Mouse (Mus musculus): ENCODE results near the gene Smarca2.
A peak's percentile ranks its signal among the peaks of the same experiment; 100 is the strongest.
"Not testable (repeated sequence)": the region's sequence is repeated elsewhere in the genome, so short reads cannot be mapped to it uniquely, and the experiment has no call there.

Gene Smarca2

GRCm38 (mm10) chr19:26617287-26617686 is 12.4 kb downstream of the Smarca2 start:
- DNase-seq, result no peak

DNA sequence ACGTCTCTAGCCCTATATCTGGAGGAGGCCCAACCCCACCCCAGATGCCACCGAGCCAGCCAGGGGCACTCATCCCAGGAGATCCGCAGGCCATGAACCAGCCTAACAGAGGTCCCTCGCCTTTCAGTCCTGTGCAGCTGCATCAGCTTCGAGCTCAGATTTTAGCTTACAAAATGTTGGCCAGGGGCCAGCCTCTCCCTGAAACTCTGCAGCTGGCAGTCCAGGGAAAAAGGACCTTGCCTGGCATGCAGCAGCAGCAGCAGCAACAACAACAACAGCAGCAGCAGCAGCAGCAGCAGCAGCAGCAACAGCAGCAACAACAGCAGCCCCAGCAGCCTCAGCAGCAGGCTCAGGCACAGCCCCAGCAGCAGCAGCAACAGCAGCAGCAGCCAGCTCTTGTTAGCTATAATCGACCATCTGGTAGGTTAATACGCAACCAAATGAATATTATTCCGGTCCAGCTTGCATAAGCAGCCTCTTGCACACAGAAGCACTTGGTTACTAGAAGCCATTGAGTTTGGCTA is 25.9 kb downstream of the Smarca2 start:
- peak; percentile 68 to 74 for DNase-seq

- no peak for DNase-seq
Observed at GRCm38 (mm10) chr19:26632228-26632627, 27.4 kb downstream of the Smarca2 start.

DNA sequence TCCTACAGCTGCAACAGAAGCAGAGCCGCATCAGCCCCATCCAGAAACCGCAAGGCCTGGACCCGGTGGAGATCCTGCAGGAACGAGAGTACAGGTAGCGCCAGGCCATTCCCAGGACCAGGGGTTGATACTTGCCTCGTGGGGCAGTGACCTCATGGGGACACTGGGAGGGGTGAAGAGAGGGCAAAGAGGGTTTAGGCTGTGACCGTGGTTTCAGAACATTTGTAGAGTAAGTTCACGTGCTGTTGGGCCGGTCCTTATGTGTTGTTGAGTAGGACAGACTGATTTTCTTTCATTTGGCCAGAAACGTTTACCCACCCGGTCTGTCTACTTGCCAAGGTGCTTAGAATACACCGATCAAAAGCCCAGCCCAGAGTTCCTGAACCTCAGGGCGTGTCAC is 35.7 kb downstream of the Smarca2 start:
- no peak for DNase-seq

DNA sequence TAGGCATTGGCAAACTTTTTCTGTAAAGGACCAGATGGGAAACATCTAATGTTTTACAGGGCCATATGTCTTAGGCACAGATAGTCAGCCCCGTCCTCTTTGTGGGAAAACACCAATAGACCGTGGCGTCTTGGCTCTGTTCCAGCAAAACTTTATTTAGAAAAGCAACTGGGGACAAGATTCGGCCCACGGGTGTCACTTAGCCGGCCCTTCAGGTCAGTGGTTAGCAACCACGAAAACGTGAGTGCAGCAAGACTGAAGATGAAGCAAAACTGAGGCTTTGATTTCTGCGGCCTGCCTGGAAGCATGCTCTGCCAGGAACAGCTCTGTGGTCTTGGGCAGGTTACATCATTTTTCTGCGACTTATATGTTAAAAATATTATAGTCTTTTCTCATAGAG is 36.4 kb downstream of the Smarca2 start:
- DNase-seq, result no peak

DNA sequence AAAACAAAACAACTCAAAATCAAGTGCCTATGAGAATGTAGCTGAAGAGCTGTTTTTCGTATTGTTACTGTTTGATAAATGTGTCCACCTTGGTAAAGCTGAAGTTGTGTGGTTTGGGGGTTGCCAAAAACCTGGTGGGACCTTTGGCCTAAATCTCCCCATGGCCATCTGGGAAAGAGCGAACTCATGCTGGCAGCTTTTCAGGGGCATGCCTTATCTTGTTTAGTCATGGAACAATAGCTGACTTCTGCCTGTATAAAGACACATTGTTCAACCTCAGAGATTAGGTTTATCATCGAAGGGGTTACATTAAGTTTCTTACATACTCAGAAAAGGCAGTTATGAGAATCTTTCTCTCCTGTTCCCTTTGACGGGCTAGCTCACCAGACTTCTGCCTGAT is 38.2 kb downstream of the Smarca2 start:
- DNase-seq, result no peak

GRCm38 (mm10) chr19:26643936-26644335 is 39.1 kb downstream of the Smarca2 start:
- DNase-seq, result no peak

GRCm38 (mm10) chr19:26645016-26645415 is 40.2 kb downstream of the Smarca2 start:
- no peak for DNase-seq

DNA sequence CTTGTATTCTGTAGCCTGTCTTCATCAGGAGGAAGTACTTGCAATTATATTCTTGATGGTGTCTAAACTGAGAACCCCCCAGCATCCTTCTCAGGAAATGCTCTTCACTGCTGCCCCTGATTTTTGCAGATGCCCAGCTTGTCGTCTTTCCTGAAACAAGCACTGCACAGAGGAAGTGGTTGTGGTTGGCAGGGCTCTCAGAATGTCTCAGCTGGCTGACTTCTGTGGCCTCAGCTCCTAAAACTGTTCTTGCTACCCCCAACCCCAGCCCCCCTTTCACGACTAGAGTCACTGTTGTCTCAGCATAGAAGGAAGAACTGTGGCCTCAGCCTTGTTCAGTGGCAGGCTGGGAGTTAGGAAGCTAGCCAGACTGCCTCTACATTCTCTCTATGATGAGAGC is 41.3 kb downstream of the Smarca2 start:
- DNase-seq, result peak in 1 of 2 experiments; percentile 10

DNA sequence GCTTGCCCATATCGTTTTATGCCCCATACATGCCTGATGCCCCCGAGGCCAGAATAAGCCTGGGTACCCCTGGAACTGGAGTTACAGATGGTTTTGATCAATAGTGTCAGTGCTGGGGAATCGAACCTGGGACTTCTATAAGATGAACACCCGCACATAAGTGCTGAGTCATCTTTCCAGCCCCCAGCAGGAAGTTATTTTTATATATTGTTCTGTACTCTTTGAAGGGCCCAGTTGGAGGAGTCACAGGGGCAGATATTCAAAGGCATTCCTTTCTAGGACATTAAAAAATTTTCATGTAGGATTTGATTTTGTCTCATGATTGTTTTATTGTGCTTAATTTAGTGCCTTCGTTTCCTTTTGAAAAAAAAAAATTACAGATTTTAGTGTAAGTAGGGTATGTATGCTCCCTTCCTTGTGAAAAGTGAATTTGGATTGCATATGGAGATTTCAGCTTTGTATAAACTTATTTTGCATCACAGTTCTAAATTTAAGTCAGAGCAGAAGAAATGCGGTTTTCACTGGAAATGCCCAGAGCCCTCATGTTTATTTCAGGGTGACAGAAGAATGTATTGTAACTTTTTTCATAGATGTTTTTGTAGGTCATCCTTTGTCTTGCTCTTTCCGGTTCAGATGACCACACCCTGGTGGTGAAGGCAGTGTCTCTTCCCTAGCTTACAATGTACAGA is 45.9 kb downstream of the Smarca2 start:
- DNase-seq, result no peak

GRCm38 (mm10) chr19:26658324-26658723 is 53.5 kb downstream of the Smarca2 start:
- DNase-seq, result no peak

GRCm38 (mm10) chr19:26659976-26660375 is 55.1 kb downstream of the Smarca2 start:
- DNase-seq, result no peak

GRCm38 (mm10) chr19:26661198-26661597 is 56.3 kb downstream of the Smarca2 start:
- DNase-seq, result no peak

- no peak for DNase-seq
Observed at GRCm38 (mm10) chr19:26666303-26666702, 61.5 kb downstream of the Smarca2 start.

GRCm38 (mm10) chr19:26670089-26670488 is 65.2 kb downstream of the Smarca2 start:
- DNase-seq, result no peak

DNA sequence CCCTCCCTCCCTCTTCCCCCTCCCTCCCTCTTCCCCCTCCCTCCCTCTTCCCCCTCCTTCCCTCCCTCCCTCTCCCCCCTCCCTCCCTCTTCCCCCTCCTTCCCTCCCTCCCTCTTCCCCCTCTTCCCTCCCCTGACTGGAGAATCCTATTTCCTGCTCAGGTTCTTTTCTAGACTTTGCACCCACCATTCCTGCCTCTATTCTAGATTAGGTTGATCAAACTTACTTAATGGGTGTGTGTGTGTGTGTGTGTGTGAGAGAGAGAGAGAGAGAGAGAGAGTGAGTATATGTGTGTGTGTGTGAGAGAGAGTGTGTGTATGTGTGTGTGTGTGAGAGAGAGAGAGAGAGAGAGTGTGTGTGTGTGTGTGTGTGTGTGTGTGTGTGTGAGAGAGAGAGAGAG is 66.6 kb downstream of the Smarca2 start:
- DNase-seq, result not testable (repeated sequence)

DNA sequence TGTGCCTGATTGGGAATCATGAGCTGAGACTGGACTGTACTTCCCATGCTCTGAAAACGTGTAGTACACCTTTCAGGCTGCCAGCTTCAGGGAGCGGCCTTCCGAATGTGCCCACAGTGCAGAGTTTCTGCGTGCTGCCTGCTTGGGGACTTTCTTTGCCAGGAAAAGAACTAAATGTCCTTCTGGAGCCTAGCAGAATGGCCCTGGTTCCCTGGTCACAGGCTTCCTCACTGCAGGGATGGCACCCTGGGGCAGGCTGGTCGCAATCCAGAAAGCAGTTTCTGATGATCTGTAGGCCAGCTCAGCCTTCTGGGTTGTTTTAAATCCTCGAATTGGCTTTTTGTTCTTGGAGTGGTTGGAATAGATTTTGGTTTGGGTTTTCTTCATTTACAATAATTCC is 71.1 kb downstream of the Smarca2 start:
- DNase-seq, result no peak

DNA sequence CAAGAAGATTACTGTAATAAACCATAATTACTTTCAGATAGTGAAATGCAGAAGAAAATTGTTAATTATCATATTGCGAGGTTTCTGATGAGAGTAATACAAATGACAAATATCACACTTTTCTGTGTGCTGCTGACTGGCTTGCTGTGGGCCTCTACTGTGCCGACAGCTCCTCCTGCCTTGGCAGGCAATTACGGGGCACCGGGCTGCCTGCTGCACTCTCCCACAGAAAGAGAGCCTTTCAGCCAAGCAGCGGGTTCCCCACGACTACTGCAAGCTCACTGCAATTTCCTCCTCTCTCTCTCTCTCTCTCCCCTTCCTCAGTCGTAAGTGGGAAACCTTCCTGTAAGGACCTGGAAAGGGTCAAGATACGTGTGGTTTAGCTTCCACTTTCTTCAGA is 73.7 kb downstream of the Smarca2 start:
- no peak for DNase-seq

DNA sequence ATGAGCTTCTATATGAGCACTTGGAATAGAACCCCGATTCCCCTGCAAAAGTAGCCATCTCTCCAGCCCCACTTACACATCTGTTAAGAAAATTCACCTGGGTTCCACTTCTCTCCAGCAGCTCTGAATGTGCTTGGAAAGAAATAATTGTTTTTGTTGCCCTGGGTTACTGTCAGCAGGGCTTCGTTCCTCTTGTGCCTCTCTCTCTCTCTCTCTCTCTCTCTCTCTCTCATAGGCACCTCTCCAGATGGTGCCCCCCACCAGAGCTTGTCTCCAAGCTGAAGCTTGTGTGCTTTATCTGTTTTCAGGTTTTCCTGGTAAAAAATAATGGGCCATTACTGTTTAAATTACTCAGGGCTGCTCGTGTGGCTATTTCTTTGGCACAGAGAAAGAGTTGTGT is 74.8 kb downstream of the Smarca2 start:
- DNase-seq, result no peak

DNA sequence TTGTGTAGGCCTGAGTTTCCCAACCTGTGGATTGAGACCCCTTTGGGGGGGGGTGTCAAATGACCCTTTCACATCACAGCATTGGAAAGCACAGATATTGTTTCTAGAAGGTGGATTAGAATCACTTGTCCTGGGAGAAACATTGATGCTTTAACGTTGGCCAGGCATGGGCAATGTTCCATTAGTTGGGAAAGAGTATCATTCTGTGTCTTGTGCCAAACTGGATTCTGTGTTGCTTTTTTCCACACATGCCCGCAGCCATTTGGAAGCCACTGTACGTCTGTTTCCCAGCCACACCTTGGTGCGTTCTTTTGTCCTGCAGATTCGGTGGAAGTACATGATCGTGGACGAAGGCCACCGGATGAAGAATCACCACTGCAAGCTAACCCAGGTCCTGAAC is 76.7 kb downstream of the Smarca2 start:
- DNase-seq, result no peak

DNA sequence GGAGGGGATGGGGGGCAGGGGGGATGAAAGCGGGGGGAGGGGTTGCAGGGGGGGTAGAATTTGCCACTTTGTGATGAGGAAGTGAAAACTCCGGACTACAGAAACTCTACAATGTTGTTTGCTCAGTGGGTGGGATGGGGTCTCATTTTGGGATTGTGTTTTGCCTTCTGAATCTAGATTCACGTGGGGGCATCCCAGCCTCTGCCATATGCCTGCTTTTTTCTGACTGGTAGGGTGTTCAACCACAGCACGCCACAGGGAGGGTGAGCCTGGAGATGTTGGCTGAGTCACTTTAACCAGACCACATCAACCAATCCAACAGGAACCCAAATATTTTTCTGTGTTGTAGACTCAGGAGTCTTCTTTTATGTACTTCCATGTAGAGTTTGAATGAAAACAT is 77.3 kb downstream of the Smarca2 start:
- no peak for DNase-seq

GRCm38 (mm10) chr19:26682731-26683130 is 77.9 kb downstream of the Smarca2 start:
- DNase-seq, result no peak

DNA sequence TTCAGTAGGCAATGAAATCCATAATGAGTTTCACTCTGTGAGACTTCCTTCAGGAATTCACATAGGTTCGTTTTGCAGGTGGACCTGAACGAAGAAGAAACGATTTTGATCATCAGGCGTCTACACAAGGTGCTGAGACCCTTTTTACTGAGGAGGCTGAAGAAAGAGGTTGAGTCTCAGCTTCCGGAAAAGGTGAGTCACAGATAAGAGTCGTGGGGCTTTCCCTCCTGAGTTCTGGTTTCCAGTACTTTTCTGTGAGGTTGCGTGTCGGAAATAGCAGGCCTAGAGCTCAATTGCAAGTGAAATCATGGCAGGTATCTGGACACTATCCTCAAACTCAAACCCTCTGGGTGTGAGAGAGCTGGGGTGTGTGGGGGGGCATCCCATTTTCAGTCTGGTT is 78.9 kb downstream of the Smarca2 start:
- no peak for DNase-seq

GRCm38 (mm10) chr19:26690516-26690915 is 85.7 kb downstream of the Smarca2 start:
- no peak for DNase-seq

DNA sequence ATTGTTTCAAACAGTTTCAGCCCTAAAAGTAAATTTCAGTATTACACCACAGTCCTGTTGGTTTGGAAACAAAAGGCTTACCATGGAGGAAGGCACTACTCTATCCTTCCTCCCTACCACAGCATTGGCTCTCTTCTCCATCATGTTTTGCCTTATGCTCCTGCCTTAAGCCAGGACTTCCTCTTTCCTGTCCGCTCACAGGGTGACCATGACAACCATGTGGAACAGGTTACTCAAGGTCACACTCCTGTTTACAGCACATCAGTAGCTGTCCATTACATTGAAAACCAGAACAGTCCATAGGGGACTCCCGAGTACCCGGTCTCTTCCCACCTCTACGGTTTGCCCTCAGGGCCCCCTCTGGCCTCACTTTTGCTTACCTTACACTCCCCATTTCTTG is 92.3 kb downstream of the Smarca2 start:
- DNase-seq, result no peak
